Mouse (Mus musculus) liver, adult 2 months (tissue): ENCODE results near the gene Galnt15.

ENCODE experiments used
- CTCF ChIP-seq: fragments of 200-500 bp; IDR thresholded peaks from 2 replicates; pipeline ENCODE4 v1.5.1; 2011; ENCODE audit warnings: low read depth, low read length, control low read depth
- POLR2A ChIP-seq: fragments of 200-500 bp; IDR thresholded peaks from 2 replicates; pipeline ENCODE4 v1.6.1; 2011; ENCODE audit warnings: low read length, control low read depth; ENCODE audit not compliant: insufficient read depth; ENCODE audit errors: extremely low read depth

- TF ChIP-seq CTCF (no peak), POLR2A (no peak)
These were observed 78.1 kb downstream of the Galnt15 start for GRCm38 (mm10) chr14:32106911-32107310.
